Mouse (Mus musculus): ENCODE measurements around the gene Radil.

DNA sequence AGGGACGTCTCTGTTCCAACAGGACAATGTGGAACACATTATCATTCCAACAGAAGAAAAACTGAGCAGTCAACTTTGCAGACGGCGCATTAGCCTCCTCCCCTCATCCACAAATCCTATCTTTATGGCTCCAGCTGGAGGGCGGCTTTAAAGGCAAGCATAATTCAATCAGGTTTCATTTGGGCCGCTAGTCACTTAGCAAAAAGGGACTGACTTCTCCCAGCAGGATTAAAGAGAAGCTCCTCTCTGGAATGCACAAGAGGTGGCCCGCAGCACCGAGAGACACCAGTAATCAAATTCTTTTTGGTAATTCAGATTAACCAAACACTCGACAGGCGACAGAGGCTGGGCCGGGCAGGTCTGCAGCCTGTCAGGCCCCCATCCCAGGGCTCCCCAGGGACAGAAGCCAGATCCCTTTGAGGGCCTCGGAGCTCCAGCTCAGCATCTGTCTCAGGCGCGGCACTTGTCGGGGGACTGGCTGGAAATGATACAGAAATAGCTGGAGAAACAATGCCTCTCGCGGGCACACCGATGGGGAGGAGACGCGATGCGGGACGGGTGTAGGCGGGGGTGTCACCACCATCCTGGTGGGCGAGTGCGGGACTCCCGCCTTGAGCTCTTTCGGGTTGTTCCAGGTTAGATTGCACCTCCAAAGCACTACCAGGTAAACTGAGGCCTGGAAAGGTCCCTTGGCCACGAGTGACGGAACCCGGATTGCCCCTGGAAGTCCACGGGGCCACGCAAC lies 765 bp downstream of the Radil start:
- TF ChIP-seq CTCF (IDR thresholded peaks at IDR 0.05), result no peak
- TF ChIP-seq EP300 (IDR thresholded peaks at IDR 0.05; ENCODE audit: insufficient read depth, low read depth, low read length), result no peak
